Mouse (Mus musculus) MEL (cell line): ENCODE results near the gene Lasp1.

ENCODE experiments used
- CTCF ChIP-seq, 3 experiments: IDR thresholded peaks in 2 of 3; conservative IDR thresholded peaks in 1 of 3; 2 replicates each; pipeline ENCODE4 v1.5.1; 2011 to 2012; ENCODE audit warnings: low read length in 3 of 3, low read depth in 2 of 3, mild to moderate bottlenecking in 2 of 3, improper control_type of control experiment in 1 of 3, inconsistent platforms in 1 of 3, mixed read lengths in 1 of 3, moderate library complexity in 1 of 3; ENCODE audit not compliant: control insufficient read depth in 1 of 3, insufficient read depth in 1 of 3, poor library complexity in 1 of 3, severe bottlenecking in 1 of 3
- KAT2A ChIP-seq: conservative IDR thresholded peaks from 2 replicates; pipeline ENCODE4 v1.6.1; 2012; ENCODE audit warnings: low read depth, low read length, improper control_type of control experiment, inconsistent platforms
- MAX ChIP-seq: IDR thresholded peaks from 2 replicates; pipeline ENCODE4 v1.6.1; 2011; ENCODE audit warnings: low read length, improper control_type of control experiment
- MXI1 ChIP-seq: IDR thresholded peaks from 2 replicates; pipeline ENCODE4 v1.6.1; 2011; ENCODE audit warnings: mild to moderate bottlenecking, low read depth, low read length, improper control_type of control experiment
- POLR2A ChIP-seq, 2 experiments: IDR thresholded peaks; 2 replicates each; pipeline ENCODE4 v1.6.1; 2011 to 2012; ENCODE audit warnings: low read length in 2 of 2, mild to moderate bottlenecking in 2 of 2, control low read depth in 1 of 2, improper control_type of control experiment in 1 of 2, low read depth in 1 of 2, moderate library complexity in 1 of 2; ENCODE audit not compliant: control insufficient read depth in 1 of 2, insufficient read depth in 1 of 2, poor library complexity in 1 of 2
- POLR2AphosphoS5 ChIP-seq: IDR thresholded peaks from 2 replicates; pipeline ENCODE4 v1.6.1; 2012; ENCODE audit warnings: low read depth, borderline replicate concordance, mild to moderate bottlenecking, inconsistent platforms, low read length, moderate library complexity, mixed read lengths
- TBP ChIP-seq: IDR thresholded peaks from 2 replicates; pipeline ENCODE4 v1.8.0; 2011; ENCODE audit warnings: low read depth, low read length, improper control_type of control experiment
- UBTF ChIP-seq: IDR thresholded peaks from 2 replicates; pipeline ENCODE4 v1.6.1; 2012; ENCODE audit warnings: low read depth, mild to moderate bottlenecking, inconsistent platforms, low read length, improper control_type of control experiment, moderate library complexity, borderline replicate concordance; ENCODE audit not compliant: insufficient read depth
- ZNF384 ChIP-seq: IDR thresholded peaks from 2 replicates; pipeline ENCODE4 v1.6.1; 2012; ENCODE audit warnings: low read depth, mild to moderate bottlenecking, inconsistent platforms, low read length, improper control_type of control experiment

- TF ChIP-seq TBP (no peak), UBTF (no peak), POLR2A (IDR thresholded peaks at IDR 0.05; ENCODE audit: control insufficient read depth in 1 of 2, insufficient read depth in 1 of 2, low read depth in 1 of 2, low read length in 2 of 2, poor library complexity in 1 of 2) (no peak), POLR2AphosphoS5 (no peak), CTCF (IDR thresholded peaks at IDR 0.05 in 2 of 3, conservative IDR thresholded peaks at IDR 0.05 in 1 of 3; ENCODE audit: control insufficient read depth in 1 of 3, insufficient read depth in 1 of 3, low read depth in 2 of 3, low read length in 3 of 3, poor library complexity in 1 of 3, severe bottlenecking in 1 of 3) (no peak), MAX (no peak), ZNF384 (no peak), KAT2A (no peak), MXI1 (no peak)
Observed at GRCm38 (mm10) chr11:97874396-97874795, 75.6 kb downstream of the Lasp1 start.
